In the genomic region with DNA sequence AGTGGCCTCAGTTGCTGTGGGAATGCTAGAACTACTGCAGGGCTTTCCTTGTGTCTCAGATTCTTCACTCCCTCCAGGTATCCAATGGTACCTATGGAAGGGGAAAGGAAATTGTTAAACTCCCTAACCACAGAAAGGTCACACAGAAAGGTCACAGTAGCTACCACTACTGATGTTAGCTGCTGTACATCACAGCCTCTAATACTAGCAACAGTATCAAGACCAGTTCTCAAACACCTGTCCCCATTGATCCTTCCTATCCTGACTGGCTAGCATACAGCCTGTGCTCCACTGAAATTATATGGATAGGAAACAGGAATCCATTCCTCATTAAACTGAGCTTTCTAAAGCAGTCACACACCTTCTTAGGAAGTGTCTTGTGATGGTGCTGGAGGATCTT, we compare ENCODE assay signal across 19 mouse cellular contexts. TPM values are rescaled to one million over a fixed set of nuclear protein-coding genes. Genes with fewer than 3 reads are reported as not detected.
DNase-seq lines count a peak whose midpoint lies in the region; ATAC-seq and TF ChIP-seq lines count a peak whose summit lies in the region.
"Had no signal": no experiment of that assay in that cellular context is flagged by ENCODE, and none has a peak within 500 bp of the region (broad histone marks: within the 10 kb centered on the region; RNA-seq: fewer than 3 reads in every experiment).

No protein-coding gene starts in this region.

- H3K4me1 ChIP-seq in heart, embryonic 12.5 days (replicated peaks) = no peaks in the 10 kb centered on the region
- H3K4me1 ChIP-seq in lung, embryonic 14.5 days (ENCODE audit: insufficient read depth) = no peaks in the 10 kb centered on the region
- no peaks in the 10 kb centered on the region for H3K4me1 ChIP-seq in embryonic facial prominence, embryonic 15.5 days

- TF ChIP-seq CTCF in lung, embryonic 14.5 days (IDR thresholded peaks at IDR 0.05; ENCODE audit: low read depth) = no peak

- peak; percentile 13; the same call in 1 of the 2 replicates for ATAC-seq in heart, embryonic 12.5 days (ENCODE audit: insufficient number of reproducible peaks, low FRiP score)
- peak; percentile 28; the same call in 1 of the 2 replicates for ATAC-seq in lung, embryonic 14.5 days (ENCODE audit: insufficient read depth)
- peak; percentile 5; the same call in 1 of the 2 replicates for ATAC-seq in embryonic facial prominence, embryonic 15.5 days (ENCODE audit: insufficient number of reproducible peaks, low FRiP score, low TSS enrichment, low read depth)
- ATAC-seq in megakaryocyte, adult 5-6 weeks (ENCODE audit: poor library complexity, severe bottlenecking) = peak; percentile 20; the same call in 1 of the 2 replicates
- ATAC-seq: forebrain, embryonic 16.5 days had no signal

- peaks cover 5% of the 10 kb centered on the region; the same call in 1 of the 2 replicates for H3K36me3 ChIP-seq in heart, embryonic 12.5 days
- no peaks in the 10 kb centered on the region for H3K36me3 ChIP-seq in lung, embryonic 14.5 days (ENCODE audit: insufficient read depth)
- H3K36me3 ChIP-seq in embryonic facial prominence, embryonic 15.5 days = no peaks in the 10 kb centered on the region

- H3K27me3 ChIP-seq in heart, embryonic 12.5 days (replicated peaks) = no peaks in the 10 kb centered on the region
- H3K27me3 ChIP-seq in lung, embryonic 14.5 days (ENCODE audit: insufficient read depth, low read length) = no peaks in the 10 kb centered on the region
- H3K27me3 ChIP-seq in embryonic facial prominence, embryonic 15.5 days = no peaks in the 10 kb centered on the region

- H3K9ac ChIP-seq in heart, embryonic 12.5 days = no peak overlapping the region
- H3K9ac ChIP-seq in lung, embryonic 14.5 days = no peak overlapping the region
- no peak overlapping the region for H3K9ac ChIP-seq in embryonic facial prominence, embryonic 15.5 days

- H3K9me3 ChIP-seq in heart, embryonic 12.5 days (replicated peaks) = peaks cover 44% of the 10 kb centered on the region
- H3K9me3 ChIP-seq in lung, embryonic 14.5 days (ENCODE audit: low read depth, low read length) = peaks cover 73% of the 10 kb centered on the region
- H3K9me3 ChIP-seq in embryonic facial prominence, embryonic 15.5 days (replicated peaks) = peaks cover 62% of the 10 kb centered on the region

- no peak overlapping the region for H3K4me2 ChIP-seq in heart, embryonic 12.5 days
- H3K4me2 ChIP-seq in lung, embryonic 14.5 days = no peak overlapping the region
- H3K4me2 ChIP-seq in embryonic facial prominence, embryonic 15.5 days (replicated peaks) = no peak overlapping the region
- H3K4me2 ChIP-seq: heart, embryonic 11.5 days had no signal

- DNase-seq in heart, postnatal 25 days (ENCODE audit: low spot score) = no peak
- DNase-seq in lung, embryonic 14.5 days = no peak
- no peak for DNase-seq in lung, postnatal 36 days
- DNase-seq in ovary, adult 18-20 months (ENCODE audit: low spot score) = no peak
- DNase-seq in cerebellum, adult 8-10 months = no peak
- DNase-seq: adrenal gland, postnatal 14 days; cerebellum, postnatal 14 days; gastrocnemius, adult 2 months; kidney, postnatal 14 days; lung, postnatal 10 days; right cerebral cortex, postnatal 14 days had no signal

- intact Hi-C loops in heart, postnatal 25 days (cut with DNase I) = loop anchor here (5.0 kb wide), 1 partner anchor 67 kb away; no protein-coding TSS in a partner anchor

- H3K27ac ChIP-seq in heart, embryonic 12.5 days (ENCODE audit: poor library complexity, severe bottlenecking) = no peak overlapping the region
- H3K27ac ChIP-seq in lung, embryonic 14.5 days (ENCODE audit: low read depth) = no peak overlapping the region
- no peak overlapping the region for H3K27ac ChIP-seq in embryonic facial prominence, embryonic 15.5 days (replicated peaks)
- H3K27ac ChIP-seq: gastrocnemius, adult 2 months had no signal

- no peak overlapping the region for H3K4me3 ChIP-seq in heart, embryonic 12.5 days
- H3K4me3 ChIP-seq in lung, embryonic 14.5 days (ENCODE audit: low read depth, low read length) = no peak overlapping the region
- H3K4me3 ChIP-seq in embryonic facial prominence, embryonic 15.5 days (replicated peaks) = no peak overlapping the region
- H3K4me3 ChIP-seq: gastrocnemius, adult 2 months had no signal

RNA-seq across cellular contexts. Expression of a gene that starts 19.9 kb away (rescaled TPM):
- 0.36 and 0.50 TPM in 2 replicates for polyA plus RNA-seq in heart, embryonic 12.5 days (2016; fragmentation: Nextera tagmentation; extraction: Ambion mirVana)
- under 1 TPM; 0.11 to 0.16 TPM for total RNA-seq in heart, postnatal 25 days (2021)
- polyA plus RNA-seq in lung, embryonic 14.5 days (2014; fragmentation: Nextera tagmentation; extraction: Ambion mirVana) = 0.20 and 0.37 TPM in 2 replicates
- polyA plus RNA-seq in embryonic facial prominence, embryonic 15.5 days (2015; fragmentation: Nextera tagmentation; extraction: Ambion mirVana) = 0.16 and 0.31 TPM in 2 replicates
- not detected in 2 replicates for total RNA-seq in megakaryocyte, adult 5-6 weeks (2015)
- not detected in 2 replicates for total RNA-seq in megakaryocyte, adult 5-6 weeks (2017)
- polyA plus RNA-seq: C2C12 had no signal

RNA-seq across cellular contexts. Expression of a gene that starts 27.9 kb away (rescaled TPM):
- polyA plus RNA-seq in heart, embryonic 12.5 days (2016; fragmentation: Nextera tagmentation; extraction: Ambion mirVana) = 10.0 and 11.7 TPM in 2 replicates
- total RNA-seq in heart, postnatal 25 days (2021) = 1 to 10 TPM; 7.4 to 8.4 TPM
- polyA plus RNA-seq in lung, embryonic 14.5 days (2014; fragmentation: Nextera tagmentation; extraction: Ambion mirVana) = 5.1 and 5.4 TPM in 2 replicates
- 3.9 and 4.6 TPM in 2 replicates for polyA plus RNA-seq in embryonic facial prominence, embryonic 15.5 days (2015; fragmentation: Nextera tagmentation; extraction: Ambion mirVana)
- total RNA-seq in megakaryocyte, adult 5-6 weeks (2015) = 1.7 and 4.1 TPM in 2 replicates
- 1.7 TPM in 1 of 2 replicates, not detected in the other for total RNA-seq in megakaryocyte, adult 5-6 weeks (2017)

RNA-seq across cellular contexts. Expression of a gene that starts 33.0 kb away (rescaled TPM):
- polyA plus RNA-seq in heart, embryonic 12.5 days (2016; fragmentation: Nextera tagmentation; extraction: Ambion mirVana) = 0.22 TPM in 1 of 2 replicates, not detected in the other
- total RNA-seq in heart, postnatal 25 days (2021) = under 1 TPM; 0.28 to 0.31 TPM
- polyA plus RNA-seq in lung, embryonic 14.5 days (2014; fragmentation: Nextera tagmentation; extraction: Ambion mirVana) = 0.18 and 0.46 TPM in 2 replicates
- polyA plus RNA-seq in embryonic facial prominence, embryonic 15.5 days (2015; fragmentation: Nextera tagmentation; extraction: Ambion mirVana) = 0.07 and 0.11 TPM in 2 replicates
- total RNA-seq in megakaryocyte, adult 5-6 weeks (2015) = 0.07 and 0.09 TPM in 2 replicates
- 0.08 TPM in 1 of 2 replicates, not detected in the other for total RNA-seq in megakaryocyte, adult 5-6 weeks (2017)
- total RNA-seq: gastrocnemius, adult 2 months; layer of hippocampus, postnatal 10 days; left cerebral cortex, postnatal 36 days had no signal
- polyA plus RNA-seq: forebrain, embryonic 16.5 days had no signal
